Mouse (Mus musculus) lung, postnatal 4 days (tissue): Measurements from ENCODE around the gene St5.

Experiments used
- DNase-seq, 2 experiments: peaks; one replicate each; pipeline ENCODE4 v3.0.0; 2021

Gene St5

GRCm38 (mm10) chr7:109524763-109525162, 178.6 kb downstream of the St5 start:
- no peak for DNase-seq

GRCm38 (mm10) chr7:109524442-109524744, 179.0 kb downstream of the St5 start:
- DNase-seq = no peak

GRCm38 (mm10) chr7:109523741-109524441, 179.5 kb downstream of the St5 start:
- DNase-seq = no peak

GRCm38 (mm10) chr7:109523304-109523703, 180.1 kb downstream of the St5 start:
- no peak for DNase-seq

- DNase-seq = no peak
Measured at GRCm38 (mm10) chr7:109522084-109522483, 181.3 kb downstream of the St5 start.

GRCm38 (mm10) chr7:109519936-109520335, 183.5 kb downstream of the St5 start:
- no peak for DNase-seq

- peak; percentile 99 for DNase-seq
Measured at GRCm38 (mm10) chr7:109518838-109519696, 184.3 kb downstream of the St5 start, which contains the start of gene Rpl27a. TSS of gene Rpl27a (plus strand) at chr7:109519147.

GRCm38 (mm10) chr7:109518036-109518681, 185.2 kb downstream of the St5 start:
- DNase-seq = no peak

GRCm38 (mm10) chr7:109516500-109516899, 186.9 kb downstream of the St5 start:
- no peak for DNase-seq

- no peak for DNase-seq
Measured at GRCm38 (mm10) chr7:109511838-109512237, 191.6 kb downstream of the St5 start.

- DNase-seq = no peak
Measured at GRCm38 (mm10) chr7:109510799-109511198, 192.6 kb downstream of the St5 start.

GRCm38 (mm10) chr7:109508034-109508433, 195.4 kb downstream of the St5 start, which contains the start of gene Trim66:
TSS of gene Trim66 (minus strand) at chr7:109508134.
- DNase-seq = no peak

GRCm38 (mm10) chr7:109507572-109507971, 195.8 kb downstream of the St5 start:
- DNase-seq = no peak

GRCm38 (mm10) chr7:109507119-109507518, 196.3 kb downstream of the St5 start:
- DNase-seq = no peak

GRCm38 (mm10) chr7:109497507-109497906, 205.9 kb downstream of the St5 start:
- no peak for DNase-seq

- DNase-seq = no peak
Measured at GRCm38 (mm10) chr7:109493319-109494316, 209.8 kb downstream of the St5 start.

GRCm38 (mm10) chr7:109492616-109493318, 210.6 kb downstream of the St5 start:
- no peak for DNase-seq

GRCm38 (mm10) chr7:109484221-109484620, 219.2 kb downstream of the St5 start:
- no peak for DNase-seq

- DNase-seq = peak; percentile 21 to 44
Measured at GRCm38 (mm10) chr7:109480765-109481197, 222.6 kb downstream of the St5 start.

GRCm38 (mm10) chr7:109477926-109478325, 225.5 kb downstream of the St5 start:
- DNase-seq = no peak
